Mouse (Mus musculus): ENCODE measurements around the gene Igdcc3.

Gene Igdcc3

DNA sequence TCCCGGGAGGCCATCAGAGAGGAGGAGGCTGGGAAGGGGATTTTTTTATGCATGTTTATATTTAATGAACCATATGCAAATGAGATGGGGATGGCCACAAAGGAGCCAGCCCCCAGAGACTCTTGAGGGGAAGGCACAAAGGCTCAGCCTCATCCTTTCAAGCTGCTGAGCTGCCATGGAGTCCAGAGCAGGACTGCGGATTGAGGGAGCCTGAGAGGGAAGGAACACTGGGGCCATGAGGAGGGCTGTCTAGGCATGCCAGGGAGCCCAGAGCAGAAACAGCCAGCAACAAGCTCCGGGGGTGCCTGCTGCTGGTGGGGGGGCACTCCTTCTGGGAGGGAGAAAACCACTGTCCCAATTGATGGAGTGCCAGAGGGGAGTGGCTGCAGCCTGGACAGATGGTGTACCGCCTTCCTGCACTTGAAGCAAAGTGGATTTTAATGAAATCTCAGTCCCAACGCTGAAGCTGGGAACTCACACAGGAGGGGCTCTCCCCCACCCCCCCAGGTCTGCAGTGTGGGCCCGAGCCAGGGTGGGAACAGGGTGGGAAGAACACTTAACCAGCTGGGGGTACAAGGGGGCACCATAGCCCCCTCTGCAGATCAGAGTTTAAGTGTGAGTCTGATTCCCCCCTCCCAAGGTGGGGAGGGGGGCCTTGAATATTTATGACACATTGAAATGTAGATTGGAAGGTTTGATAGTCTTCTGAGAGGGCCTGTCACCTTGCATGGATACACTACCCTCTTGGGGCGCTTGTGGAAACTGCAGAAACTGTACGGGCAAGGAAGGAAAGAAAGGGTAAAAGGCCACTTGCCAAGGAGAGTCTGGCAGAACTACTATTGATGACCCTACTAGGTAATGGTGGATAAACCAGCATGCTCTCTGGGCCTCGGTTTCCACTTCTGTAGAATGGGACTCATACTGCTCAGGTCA lies 35.2 kb downstream of the Igdcc3 start:
- DNase-seq (ENCODE audit: low spot score in 2 of 2) = no peak

DNA sequence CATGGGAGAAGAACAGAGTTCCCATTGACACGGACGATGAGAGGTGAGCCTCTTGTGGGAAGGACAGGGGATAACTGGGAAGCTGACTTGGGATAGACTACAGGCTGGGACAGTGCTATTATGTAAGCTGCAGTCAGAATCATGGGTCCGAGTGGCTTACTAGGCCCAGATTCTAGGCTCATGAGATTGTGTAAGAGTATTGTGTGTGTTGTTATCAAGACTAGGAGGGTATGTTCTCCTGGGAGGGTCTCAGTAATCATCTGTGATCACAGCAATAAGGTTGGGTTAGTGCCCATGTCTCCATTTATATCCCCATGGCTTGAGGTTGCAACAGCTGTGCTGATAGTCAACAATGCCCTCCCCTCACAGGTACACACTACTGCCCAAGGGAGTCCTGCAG lies 36.5 kb downstream of the Igdcc3 start:
- no peak for DNase-seq (ENCODE audit: low spot score in 2 of 2)

DNA sequence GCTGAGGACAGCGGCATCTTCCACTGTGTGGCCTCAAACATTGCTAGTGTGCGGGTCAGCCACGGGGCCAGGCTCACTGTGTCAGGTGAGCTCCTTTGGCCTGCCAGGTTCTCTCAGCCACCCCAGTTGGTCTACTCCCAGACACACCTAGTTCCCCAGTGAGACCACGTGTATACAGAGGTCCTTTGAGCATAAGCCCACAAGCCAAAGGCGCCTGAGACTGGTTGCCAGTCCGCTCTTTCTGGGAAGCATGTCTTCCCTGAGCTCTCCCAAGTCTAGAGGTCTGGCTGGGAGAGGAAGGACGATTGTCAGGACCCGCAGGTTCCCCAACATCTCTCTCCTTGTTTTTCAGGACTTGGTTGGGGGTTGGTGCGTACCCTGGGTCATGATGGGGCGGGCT lies 36.9 kb downstream of the Igdcc3 start:
- no peak for DNase-seq (ENCODE audit: low spot score in 2 of 2)

DNA sequence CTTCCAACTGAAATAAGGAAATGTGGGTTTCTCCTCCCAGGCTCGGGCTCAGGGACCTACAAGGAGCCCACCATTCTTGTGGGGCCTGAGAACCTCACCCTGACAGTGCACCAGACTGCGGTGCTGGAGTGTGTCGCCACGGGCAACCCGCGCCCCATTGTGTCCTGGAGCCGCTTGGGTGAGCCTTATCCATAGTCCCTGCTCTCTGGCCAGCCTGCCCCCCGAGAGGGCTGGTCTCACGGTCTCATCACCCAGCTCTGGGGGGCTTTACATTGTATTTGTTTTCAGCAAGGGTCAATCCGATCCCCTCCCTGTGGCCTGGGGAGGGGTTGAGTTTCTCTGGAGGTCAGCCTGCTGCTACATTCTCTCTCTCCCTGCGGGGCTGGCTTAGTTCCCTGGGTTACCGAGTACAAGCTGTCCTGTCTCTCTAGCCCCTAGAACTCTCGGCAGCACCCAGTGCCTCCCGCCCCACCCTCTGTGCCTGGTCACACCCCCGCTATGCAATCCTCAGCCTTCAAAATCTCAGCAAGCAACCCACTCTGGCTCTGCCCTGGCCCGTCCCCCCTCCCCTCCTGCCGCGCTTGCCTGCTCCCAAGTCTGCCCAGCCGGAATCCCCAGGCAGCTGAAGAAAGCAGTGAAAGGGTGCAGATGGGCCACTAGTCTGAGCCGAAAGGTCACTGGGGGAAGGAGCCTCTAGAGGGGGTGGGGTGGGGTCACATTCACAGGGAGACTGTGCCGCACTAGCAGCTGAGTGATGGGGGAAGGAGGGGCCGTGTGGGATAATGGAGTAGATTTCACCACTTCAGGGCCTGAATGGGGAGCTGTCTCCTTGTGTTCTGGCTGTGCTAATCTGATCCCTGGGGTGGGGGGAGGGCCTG lies 37.6 kb downstream of the Igdcc3 start:
- DNase-seq (ENCODE audit: low spot score in 2 of 2) = no peak

DNA sequence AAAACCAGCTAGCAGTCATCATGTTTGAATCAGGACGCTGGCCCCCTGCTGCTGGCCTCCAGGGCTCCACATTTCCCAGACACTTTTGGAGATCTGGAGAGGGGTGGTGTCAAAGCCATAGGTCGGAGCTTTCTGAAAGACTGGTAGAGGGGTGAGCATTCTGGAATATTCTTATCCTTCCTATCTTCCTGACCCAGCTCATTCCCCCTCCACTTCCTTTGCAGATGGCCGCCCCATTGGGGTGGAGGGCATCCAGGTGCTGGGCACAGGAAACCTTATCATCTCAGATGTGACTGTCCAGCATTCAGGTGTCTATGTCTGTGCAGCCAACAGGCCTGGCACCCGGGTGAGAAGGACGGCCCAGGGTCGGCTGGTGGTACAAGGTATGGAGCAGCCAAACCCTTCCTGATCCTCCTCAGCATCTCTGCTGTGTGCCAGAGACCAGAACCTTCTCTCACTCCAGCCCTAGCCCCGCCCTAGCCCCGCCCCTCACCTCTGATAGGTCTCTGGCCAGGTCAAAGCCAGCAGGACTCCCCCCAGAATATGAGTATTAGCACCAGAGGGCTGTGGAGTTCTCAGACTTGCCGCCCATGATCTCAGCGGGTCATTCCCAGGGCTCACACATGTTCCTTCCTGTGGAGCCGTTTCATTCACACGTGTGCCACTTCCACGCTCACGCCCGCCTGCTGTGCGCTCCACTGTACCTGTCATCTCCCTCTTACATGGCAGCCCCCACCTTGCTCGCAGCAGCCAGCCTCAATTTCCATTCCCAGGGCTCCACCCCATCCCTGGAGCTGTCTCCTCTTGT lies 39.0 kb downstream of the Igdcc3 start:
- no peak for DNase-seq (ENCODE audit: low spot score in 2 of 2)

DNA sequence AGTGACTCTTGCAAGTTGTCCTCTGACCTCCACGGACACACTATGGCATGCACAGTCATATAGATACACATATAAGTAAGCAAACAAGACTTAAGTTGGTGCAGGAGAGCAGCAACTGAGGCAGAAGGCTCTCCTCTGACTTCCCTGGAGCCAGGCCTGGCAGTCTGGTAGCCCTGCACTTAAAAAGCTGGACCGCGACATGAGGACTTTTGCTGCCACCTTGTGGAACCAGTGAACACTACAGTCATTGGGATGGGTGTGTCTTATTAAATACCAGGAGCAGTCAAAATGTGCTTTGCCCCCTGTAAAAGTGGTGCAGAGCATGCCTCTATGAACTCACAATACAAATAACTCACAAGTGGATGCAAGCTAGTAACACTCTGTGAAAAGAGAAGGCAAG lies 47.6 kb downstream of the Igdcc3 start:
- peak; percentile 69 to 78 for DNase-seq (ENCODE audit: low spot score in 2 of 2)

DNA sequence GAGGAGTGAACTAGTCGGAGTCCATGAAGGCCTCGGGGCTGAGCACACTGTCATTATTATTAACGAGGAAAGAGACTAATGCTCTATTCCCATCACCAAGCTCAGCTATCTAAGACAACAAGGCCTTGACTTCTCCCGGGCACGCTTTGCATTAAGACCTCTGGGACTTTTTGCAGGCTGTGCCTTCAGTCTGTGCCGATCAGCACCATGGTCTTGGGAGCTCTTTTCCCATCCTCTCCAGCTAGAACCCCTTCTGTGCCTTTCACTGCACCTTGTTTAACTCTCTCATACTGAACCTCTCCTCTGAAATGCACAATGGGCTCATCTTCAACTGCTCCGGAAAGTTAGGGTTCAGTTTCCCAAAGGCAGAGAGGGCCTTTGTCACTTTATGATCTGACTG lies 49.3 kb downstream of the Igdcc3 start:
- DNase-seq (ENCODE audit: low spot score in 2 of 2) = no peak

DNA sequence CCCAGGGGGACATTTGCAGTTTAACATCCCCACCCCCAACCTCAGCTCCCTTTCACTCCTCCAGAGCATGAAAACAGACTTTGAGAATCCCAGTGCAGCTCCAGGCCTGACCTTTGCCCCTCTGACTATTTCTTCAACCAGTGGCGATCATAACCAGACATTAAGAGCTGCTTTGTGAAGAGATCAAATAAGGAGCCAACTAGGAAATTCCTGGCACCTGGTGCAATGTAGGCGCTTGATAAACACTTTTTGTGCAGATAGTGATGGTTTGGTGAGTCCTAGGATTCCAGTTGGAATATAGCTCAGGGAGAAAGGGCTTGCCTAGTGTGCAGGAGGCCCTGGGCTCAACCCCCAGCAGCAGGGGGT lies 50.4 kb downstream of the Igdcc3 start:
- no peak for DNase-seq (ENCODE audit: low spot score in 2 of 2)

DNA sequence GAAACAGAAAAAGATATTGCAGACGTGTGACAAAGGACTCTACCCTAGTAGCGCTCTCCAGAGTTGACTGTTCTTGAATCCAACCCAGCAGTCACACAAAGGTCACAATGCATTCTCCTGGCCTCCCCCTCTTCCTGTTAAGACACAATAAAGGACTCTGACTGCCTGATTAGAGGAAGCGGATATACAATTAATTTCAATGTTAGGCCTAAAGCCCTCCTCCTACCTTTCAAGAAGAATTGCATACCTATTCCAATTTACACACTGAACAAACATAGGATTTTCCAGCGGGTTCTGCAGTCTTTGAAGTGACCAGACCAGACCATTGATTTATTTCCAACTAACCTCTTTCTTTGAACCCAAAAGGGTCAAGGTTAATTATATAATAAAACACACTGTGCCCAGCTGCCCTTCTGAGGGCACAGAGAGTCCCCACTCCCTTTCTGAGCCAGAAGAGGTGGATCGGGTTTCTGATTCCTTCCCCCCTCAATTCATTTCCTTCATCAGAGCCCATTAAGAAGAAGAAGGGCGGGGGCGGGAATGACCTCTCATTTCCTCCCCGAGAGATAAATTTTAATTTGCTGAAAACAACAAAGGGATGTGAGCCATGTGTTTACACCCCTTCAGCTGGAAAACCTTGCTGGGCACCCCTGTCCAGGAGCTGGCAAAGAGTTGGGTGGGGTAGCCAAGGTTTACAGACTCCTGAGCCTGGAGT lies 50.9 kb downstream of the Igdcc3 start:
- no peak for DNase-seq (ENCODE audit: low spot score in 2 of 2)

DNA sequence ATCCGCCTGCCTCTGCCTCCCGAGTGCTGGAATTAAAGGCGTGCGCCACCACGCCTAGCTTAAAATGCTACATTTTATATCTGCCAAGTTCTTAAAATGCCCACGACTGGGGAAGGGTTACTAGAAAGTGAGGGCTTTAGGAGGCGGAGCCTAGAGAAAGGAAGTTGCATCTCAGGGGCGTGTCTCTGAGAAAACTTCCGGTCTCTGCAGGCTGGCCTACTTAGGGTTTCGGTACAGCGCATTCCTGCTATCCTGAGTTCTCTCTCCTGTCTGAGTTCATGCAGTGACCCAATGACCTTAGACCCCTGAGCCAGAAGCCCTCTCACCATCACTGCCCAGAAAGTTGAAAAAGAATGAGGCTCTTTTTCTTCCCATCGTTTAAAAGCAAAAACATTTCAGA lies 52.2 kb downstream of the Igdcc3 start:
- DNase-seq (ENCODE audit: low spot score in 2 of 2) = peak in 1 of 2 experiments; percentile 32

DNA sequence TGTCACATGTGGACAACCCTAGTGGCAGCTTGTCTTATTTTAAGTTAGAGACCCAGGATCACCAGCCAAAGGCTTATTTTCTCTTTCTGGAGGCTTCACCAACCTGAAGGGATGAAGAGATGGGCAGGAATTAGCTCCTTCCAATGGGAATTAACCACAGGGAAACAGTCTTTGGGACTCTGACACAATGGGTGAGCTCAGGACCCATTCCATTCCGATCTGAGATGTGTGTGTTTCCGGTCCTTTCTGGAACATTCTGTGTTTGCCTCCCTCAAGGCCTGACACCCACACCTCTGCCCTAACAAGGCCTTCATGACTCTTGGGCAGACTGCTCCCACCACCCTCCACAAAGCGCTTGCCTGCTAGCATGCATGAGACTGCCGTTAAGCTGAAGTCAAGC lies 54.1 kb downstream of the Igdcc3 start, which contains the start of gene Parp16:
Gene Parp16, plus strand, starts transcription at position 301 of the 400 bp plus-strand sequence.
- no peak for DNase-seq (ENCODE audit: low spot score in 2 of 2)

DNA sequence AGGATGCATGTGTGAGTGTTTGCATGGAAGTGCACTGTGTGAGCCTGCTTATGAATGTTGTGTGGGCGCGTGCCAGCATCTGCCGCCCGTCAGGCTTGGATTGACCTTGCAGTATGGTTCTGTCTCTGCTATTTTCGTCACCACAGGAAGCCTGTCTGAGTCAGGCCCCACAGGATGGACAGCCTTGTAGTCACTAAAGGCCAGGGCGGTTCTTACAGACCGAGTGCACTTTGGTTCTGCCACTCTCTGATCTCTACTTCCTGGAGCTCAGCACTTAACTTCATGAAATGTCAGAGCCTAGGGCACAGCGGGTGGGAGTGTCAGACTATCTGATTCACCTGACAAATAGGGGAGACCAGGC lies 54.6 kb downstream of the Igdcc3 start:
- DNase-seq (ENCODE audit: low spot score in 2 of 2) = peak; percentile 50 to 56

DNA sequence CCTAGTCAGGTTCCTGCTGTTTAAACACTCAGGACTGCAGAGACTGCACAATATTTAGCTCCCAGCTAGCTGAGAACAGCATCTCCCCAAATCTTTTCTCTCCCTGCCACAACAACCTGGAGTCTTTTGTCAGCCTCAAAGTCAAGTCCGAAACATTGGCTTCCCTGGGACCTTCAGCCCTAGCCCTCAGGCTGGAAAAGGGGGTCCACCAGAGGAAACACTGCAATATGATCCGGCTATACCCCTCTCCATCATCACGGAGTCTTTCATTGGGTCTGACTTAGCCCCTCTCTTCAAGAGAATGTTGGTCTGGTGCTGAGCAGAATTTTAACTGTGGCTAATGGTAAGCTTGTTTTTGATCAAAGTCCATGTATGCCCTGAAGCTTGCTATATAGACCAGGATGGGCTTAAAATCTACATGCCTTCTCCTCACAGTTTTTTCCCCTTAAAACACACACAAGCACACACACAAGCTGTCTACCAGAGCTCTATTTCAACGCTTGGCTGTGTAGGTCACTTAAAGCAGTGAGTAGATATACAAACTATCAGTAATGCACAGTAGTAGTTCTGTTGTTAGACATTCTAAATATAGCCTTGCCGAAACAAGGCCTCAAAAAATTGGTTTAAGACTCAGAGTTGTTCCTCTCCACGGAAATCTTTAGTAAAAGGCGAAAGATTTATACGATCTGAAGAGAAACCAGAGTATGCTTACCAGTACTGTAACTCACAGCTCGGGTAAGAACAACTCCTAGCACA lies 55.2 kb downstream of the Igdcc3 start:
- DNase-seq (ENCODE audit: low spot score in 2 of 2) = peak in 1 of 2 experiments; percentile 62

DNA sequence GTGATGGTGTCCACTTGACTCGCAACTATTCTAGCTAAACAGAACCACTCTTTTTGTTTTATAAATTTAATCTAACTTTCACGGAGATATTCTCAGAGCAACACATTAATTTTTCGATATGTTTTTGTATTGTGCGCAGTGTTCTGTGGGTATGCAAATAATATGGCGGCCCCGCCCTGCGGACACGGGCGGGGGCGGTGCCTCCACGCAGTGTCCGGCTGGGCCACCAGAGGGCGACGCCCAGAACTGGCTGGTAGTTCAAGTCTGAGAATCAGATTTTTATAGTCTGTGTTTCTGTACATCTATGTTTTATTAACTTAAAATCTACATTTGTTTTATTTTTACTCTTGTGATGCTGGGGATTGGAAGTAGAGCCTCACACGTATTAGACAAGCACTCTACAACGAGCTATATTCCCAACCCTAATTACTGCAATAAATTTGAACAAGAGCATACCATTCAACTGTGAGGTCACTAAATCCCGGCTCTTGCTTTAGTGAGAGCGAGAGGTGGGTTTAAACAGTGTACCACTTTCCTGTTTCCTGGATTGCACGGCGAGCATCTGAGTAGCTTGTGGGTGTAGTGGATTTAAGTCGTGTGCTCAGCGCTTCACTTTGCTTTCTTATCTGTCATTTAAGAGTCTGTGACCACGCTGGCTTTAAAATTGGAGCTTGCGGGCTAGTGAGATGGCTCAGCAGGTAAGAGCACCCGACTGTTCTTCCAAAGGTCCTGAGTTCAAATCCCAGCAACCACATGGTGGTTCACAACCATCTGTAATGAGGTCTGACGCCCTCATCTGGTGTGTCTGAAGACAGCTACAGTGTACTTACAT lies 56.0 kb downstream of the Igdcc3 start:
- peak; percentile 89 to 93 for DNase-seq (ENCODE audit: low spot score in 2 of 2)

DNA sequence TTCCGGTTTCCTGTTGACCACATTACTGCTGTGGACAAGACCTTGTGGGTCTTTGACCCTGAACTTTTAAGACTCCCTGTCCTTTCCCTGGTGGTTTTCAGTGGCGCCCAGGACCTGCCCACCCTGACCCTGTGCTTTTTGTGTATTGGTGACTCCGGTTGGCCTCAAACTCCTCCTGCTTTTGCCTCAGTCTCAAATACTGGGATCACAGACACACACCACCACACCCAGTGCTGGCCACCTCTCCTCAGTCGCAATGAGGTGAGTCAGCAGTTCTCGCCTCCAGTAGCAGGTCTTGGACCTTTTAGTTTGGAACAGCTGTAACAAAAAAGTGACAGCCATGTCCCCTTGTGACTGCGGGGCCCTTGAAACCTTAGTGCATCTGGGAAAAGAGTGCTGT lies 56.8 kb downstream of the Igdcc3 start:
- peak in 1 of 2 experiments; percentile 57 for DNase-seq (ENCODE audit: low spot score in 2 of 2)

DNA sequence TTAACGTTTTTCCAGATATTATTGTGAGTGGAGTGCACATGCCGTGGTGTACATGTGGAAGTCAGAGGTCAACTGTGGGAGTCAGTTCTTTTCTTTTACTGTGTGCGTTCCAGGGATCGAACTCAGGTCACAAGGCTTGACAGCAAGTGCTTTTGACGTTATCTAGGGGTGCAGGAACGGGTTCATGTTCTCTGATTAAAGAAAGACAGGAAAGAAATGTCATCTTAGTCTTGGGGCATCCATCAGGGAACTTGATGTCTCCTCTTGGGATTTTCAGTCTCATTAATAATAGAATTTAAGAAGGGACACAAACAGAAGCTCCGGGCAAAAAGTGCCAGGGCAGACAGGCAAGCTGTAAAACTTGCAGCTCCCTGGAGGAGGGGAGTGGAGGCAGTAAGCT lies 58.7 kb downstream of the Igdcc3 start:
- no peak for DNase-seq (ENCODE audit: low spot score in 2 of 2)

DNA sequence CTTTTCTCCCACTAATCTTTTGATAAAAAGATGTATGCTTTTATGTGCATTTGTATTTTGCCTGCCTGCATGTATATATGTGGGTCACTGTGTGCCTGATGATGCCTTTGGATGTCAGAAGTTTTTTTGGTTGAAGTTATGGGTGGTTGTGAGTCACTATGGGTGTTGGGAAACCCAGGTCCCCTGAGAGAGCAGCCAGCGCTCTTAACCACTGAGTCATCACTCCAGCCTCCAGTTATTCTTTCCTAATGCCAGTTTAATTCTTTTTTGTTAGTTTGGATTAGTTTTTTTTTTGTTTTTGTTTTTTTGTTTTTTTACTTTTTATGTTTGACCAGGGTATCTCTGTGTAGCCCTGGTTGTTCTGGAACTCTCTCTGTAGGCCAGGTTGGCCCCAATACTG lies 59.6 kb downstream of the Igdcc3 start:
- DNase-seq (ENCODE audit: low spot score in 2 of 2) = no peak

DNA sequence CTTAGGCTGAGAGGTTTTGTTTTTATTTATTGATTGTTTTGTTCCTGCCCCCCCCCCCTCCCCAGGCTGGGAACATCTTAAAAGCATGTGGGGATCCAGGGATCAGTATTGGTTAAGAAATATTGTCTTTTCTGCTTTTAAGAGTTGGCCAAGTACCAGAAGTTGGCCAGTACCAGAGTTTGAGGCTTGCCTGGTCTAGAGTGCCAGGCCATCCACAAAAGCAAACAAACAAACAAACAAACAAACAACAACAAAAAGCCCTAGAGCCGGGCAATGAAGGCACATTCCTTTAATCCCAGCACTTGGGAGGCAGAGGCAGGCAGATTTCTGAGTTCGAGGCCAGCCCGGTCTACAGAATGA lies 60.0 kb downstream of the Igdcc3 start:
- DNase-seq (ENCODE audit: low spot score in 2 of 2) = no peak

DNA sequence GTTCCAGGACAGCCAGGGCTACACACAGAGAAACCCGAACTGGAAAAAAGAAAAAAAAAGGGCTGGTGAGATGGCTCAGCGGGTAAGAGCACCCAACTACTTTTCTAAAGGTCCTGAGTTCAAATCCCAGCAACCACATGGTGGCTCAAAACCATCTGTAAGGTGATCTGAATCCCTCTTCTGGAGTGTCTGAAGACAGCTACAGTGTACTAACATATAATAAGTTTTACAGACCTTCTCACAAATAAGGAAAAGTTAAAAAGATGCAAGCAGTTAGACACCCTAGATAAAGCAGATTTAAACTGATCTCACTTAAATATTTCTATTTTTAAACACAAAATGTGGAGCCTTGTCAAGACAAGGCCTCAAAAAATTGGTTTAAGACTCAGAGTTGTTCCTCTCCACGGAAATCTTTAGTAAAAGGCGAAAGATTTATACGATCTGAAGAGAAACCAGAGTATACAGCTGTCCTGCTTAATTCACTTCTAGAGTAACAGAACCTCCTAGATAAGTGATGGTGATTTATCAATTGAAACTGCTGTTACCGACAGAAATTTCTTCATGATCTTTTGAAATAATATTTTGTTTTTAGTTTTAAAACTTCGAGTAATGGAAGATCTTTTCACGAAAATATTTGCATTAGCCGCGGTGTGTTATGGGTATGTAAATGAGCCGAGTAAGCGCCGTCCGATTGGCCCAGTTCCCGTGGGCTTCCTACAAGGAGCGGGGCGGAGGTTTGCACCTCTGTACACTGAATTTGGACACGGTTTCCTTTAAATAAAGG lies 60.6 kb downstream of the Igdcc3 start:
- peak; percentile 73 to 84 for DNase-seq (ENCODE audit: low spot score in 2 of 2)
